8 mouse cellular contexts compared by ENCODE assay signal in the genomic region with DNA sequence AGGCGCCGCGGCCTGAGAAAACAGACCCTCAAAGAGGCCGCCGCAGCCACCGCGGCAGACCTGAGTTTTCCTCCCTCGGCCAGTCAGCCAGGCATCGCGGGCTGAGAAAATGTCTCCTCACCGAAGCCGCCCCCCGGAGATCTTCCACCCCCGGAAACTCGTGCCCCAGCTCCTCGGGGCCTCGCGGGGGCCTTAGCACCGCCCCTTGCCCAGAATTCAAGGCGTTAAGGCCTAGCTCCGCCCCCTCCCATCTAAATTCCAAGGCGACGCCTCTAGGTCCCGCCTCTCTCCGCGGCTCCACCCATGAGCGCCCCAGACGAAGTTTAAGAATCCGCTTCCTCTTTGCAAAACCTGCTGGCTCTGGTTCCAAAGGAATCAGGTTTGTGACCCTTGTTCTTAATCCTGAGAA. TPM values are rescaled to one million over a fixed set of nuclear protein-coding genes. Genes with fewer than 3 reads are reported as not detected.
DNase-seq lines count a peak whose midpoint lies in the region; ATAC-seq lines count a peak whose summit lies in the region.

Gene Zrsr2 (minus strand): TSS at position 195 of the 409 bp plus-strand sequence.

- peaks cover 9% of the 10 kb centered on the region for H3K4me1 ChIP-seq in hindbrain, embryonic 13.5 days (replicated peaks)

- ATAC-seq in hindbrain, embryonic 13.5 days (ENCODE audit: low FRiP score), result peak; percentile 98

- no peaks in the 10 kb centered on the region for H3K27me3 ChIP-seq in hindbrain, embryonic 13.5 days

- peak within 1 kb of the TSS; percentile 60 for H3K4me3 ChIP-seq in hindbrain, embryonic 13.5 days

- peak within 1 kb of the TSS; percentile 82 for H3K9ac ChIP-seq in hindbrain, embryonic 13.5 days

- peak within 1 kb of the TSS; percentile 58 for H3K4me2 ChIP-seq in hindbrain, embryonic 13.5 days

- H3K9me3 ChIP-seq in hindbrain, embryonic 13.5 days, result no peaks in the 10 kb centered on the region

- DNase-seq in R1 (ENCODE audit: low read depth, low spot score), result peak; percentile 93
- peak; percentile 78 to 83 for DNase-seq in cerebellum, postnatal 14 days
- peak; percentile 62 to 71 for DNase-seq in frontal cortex, postnatal 14 days (ENCODE audit: low spot score in 2 of 2)
- peak; percentile 72 for DNase-seq in left cerebral cortex, adult 11 months (ENCODE audit: low spot score)
- peak; percentile 86 to 93 for DNase-seq in lung, postnatal 4 days
- DNase-seq in retina, postnatal 7 days (ENCODE audit: low read depth, low spot score), result peak; percentile 73
- DNase-seq in urinary bladder, adult 2 months (ENCODE audit: low spot score), result peak; percentile 39

- 12% methylated on average over 20 of the region's 29 CpGs for WGBS in hindbrain, embryonic 13.5 days

- peaks cover 13% of the 10 kb centered on the region; the same call in 1 of the 2 replicates for H3K36me3 ChIP-seq in hindbrain, embryonic 13.5 days

- H3K27ac ChIP-seq in hindbrain, embryonic 13.5 days, result peak within 1 kb of the TSS; percentile 96

RNA-seq across cellular contexts. Expression of gene Zrsr2, which starts in this region (rescaled TPM):
- 58.7 and 63.9 TPM in 2 replicates for polyA plus RNA-seq in hindbrain, embryonic 13.5 days (2015; fragmentation: Nextera tagmentation; extraction: Ambion mirVana)
- 20.6 and 24.1 TPM in 2 replicates for polyA plus RNA-seq in urinary bladder, adult 2 months (2012; rRNA removed)

Comparison
In these comparisons a context has a peak if more than half of its experiments do, and no peak if none do; other contexts are left out.
1. Peak in every context shown above with its lines: DNase-seq, ATAC-seq, H3K4me3 ChIP-seq and H3K27ac ChIP-seq.
2. DNase-seq: peak in every context shown above with its lines; median percentile 93 in R1; 90 in lung, postnatal 4 days; 80 in cerebellum, postnatal 14 days; 73 in retina, postnatal 7 days; 72 in left cerebral cortex, adult 11 months; 66 in frontal cortex, postnatal 14 days; 39 in urinary bladder, adult 2 months.